ENCODE assay signal across 21 mouse cellular contexts in genomic region chr8:83571791-83572190, GRCm38 (mm10). TPM values are rescaled to one million over a fixed set of nuclear protein-coding genes. Genes with fewer than 3 reads are reported as not detected.
DNase-seq lines count a peak whose midpoint lies in the region; ATAC-seq and TF ChIP-seq lines count a peak whose summit lies in the region.
"Had no signal": no experiment of that assay in that cellular context is flagged by ENCODE, and none has a peak within 500 bp of the region (broad histone marks: within the 10 kb centered on the region; RNA-seq: fewer than 3 reads in every experiment).

No protein-coding gene starts in this region.

- peak overlapping the region; percentile 69 for H3K27ac ChIP-seq in CH12.LX (ENCODE audit: insufficient read depth, low read depth)
- H3K27ac ChIP-seq: embryonic facial prominence, embryonic 12.5 days; forebrain, embryonic 13.5 days; hindbrain, embryonic 15.5 days; kidney, postnatal 0 days; limb, embryonic 15.5 days had no signal

- dilution Hi-C loops in CH12.LX (cut with MboI; ENCODE audit: extremely low pct_ligation_motif_present, extremely low pct_unique_long_range_greater_than_20kb, low sequenced_read_pairs) = no loop called here

- H3K4me3 ChIP-seq in CH12.LX (replicated peaks in 1 of 3; ENCODE audit: low read depth in 2 of 3, low read length in 2 of 3, poor library complexity in 1 of 3) = no peak overlapping the region
- H3K4me3 ChIP-seq: embryonic facial prominence, embryonic 12.5 days; forebrain, embryonic 13.5 days; hindbrain, embryonic 15.5 days; limb, embryonic 15.5 days had no signal

- H3K36me3 ChIP-seq in CH12.LX (replicated peaks in 1 of 2; ENCODE audit: control insufficient read depth in 1 of 2, insufficient read depth in 1 of 2, low read length in 1 of 2) = peaks cover 27 to 67% of the 10 kb centered on the region in 2 experiments

- H3K4me1 ChIP-seq in CH12.LX (ENCODE audit: control insufficient read depth in 1 of 2, insufficient read depth in 2 of 2) = peaks cover 37 to 73% of the 10 kb centered on the region in 2 experiments

- in situ Hi-C loops in CH12.LX (cut with MboI; ENCODE audit: low pct_ligation_motif_present, low pct_unique_long_range_greater_than_20kb, low sequenced_read_pairs) = no loop called here

- TF ChIP-seq POLR2A in CH12.LX (IDR thresholded peaks at IDR 0.05; ENCODE audit: low read depth, low read length) = no peak

- ATAC-seq in monocyte, adult 5-6 weeks (replicated peaks; ENCODE audit: insufficient number of reproducible peaks, low FRiP score, low TSS enrichment, poor library complexity, severe bottlenecking) = no peak
- ATAC-seq: forebrain, embryonic 13.5 days; lung, postnatal 0 days had no signal

- no peak for TF ChIP-seq EP300 in CH12.LX (IDR thresholded peaks at IDR 0.05; ENCODE audit: low read length)

- H3K27me3 ChIP-seq in CH12.LX (replicated peaks) = no peaks in the 10 kb centered on the region
- H3K27me3 ChIP-seq: embryonic facial prominence, embryonic 12.5 days; forebrain, embryonic 13.5 days; hindbrain, embryonic 15.5 days; limb, embryonic 15.5 days had no signal

- no peak for TF ChIP-seq CTCF in CH12.LX (conservative IDR thresholded peaks at IDR 0.05 in 1 of 2, IDR thresholded peaks at IDR 0.05 in 1 of 2; ENCODE audit: low read depth in 2 of 2, low read length in 2 of 2)

- H3K9me3 ChIP-seq in CH12.LX (replicated peaks; ENCODE audit: low read length) = no peaks in the 10 kb centered on the region
- H3K9me3 ChIP-seq: embryonic facial prominence, embryonic 12.5 days; forebrain, embryonic 13.5 days; hindbrain, embryonic 15.5 days; limb, embryonic 15.5 days had no signal

- no peak overlapping the region for H3K9ac ChIP-seq in CH12.LX (ENCODE audit: insufficient read depth, low read depth)
- H3K9ac ChIP-seq: embryonic facial prominence, embryonic 12.5 days; forebrain, embryonic 13.5 days; hindbrain, embryonic 15.5 days; limb, embryonic 15.5 days had no signal

- no peak for TF ChIP-seq RAD21 in CH12.LX (IDR thresholded peaks at IDR 0.05; ENCODE audit: low read depth, low read length)

- peak overlapping the region; percentile 93; the same call in 1 of the 2 replicates for H3K4me2 ChIP-seq in CH12.LX (ENCODE audit: insufficient read depth, low read depth, poor library complexity, severe bottlenecking)
- H3K4me2 ChIP-seq: embryonic facial prominence, embryonic 12.5 days; forebrain, embryonic 13.5 days; hindbrain, embryonic 15.5 days; limb, embryonic 15.5 days had no signal

- peaks cover 32% of the 10 kb centered on the region for H3K79me2 ChIP-seq in CH12.LX (replicated peaks; ENCODE audit: control insufficient read depth, extremely low read depth, insufficient read depth, poor library complexity, severe bottlenecking)

- DNase-seq in cerebellum, adult 11 months = peak; percentile 5
- DNase-seq in cerebellum, postnatal 4 days (ENCODE audit: low spot score in 2 of 2) = no peak
- DNase-seq in kidney, adult 9 months = peak; percentile 3
- DNase-seq in kidney, adult 18-20 months = no peak
- DNase-seq in CH12.LX (ENCODE audit: extremely low read depth) = no peak
- DNase-seq in cerebellum, postnatal 14 days = peak; percentile 7 to 8
- no peak for DNase-seq in ovary, postnatal 14 days (ENCODE audit: low spot score)
- DNase-seq: gastrocnemius, postnatal 14 days; thymus, postnatal 14 days had no signal

TF ChIP-seq in CH12.LX, 34 proteins besides CTCF, POLR2A, EP300 and RAD21:
- TF ChIP-seq TBP (conservative IDR thresholded peaks at IDR 0.05; ENCODE audit: low read depth, low read length) (no peak), USF2 (conservative IDR thresholded peaks at IDR 0.05; ENCODE audit: low read depth, low read length) (no peak), MAZ (IDR thresholded peaks at IDR 0.05; ENCODE audit: low read depth, low read length) (no peak), JUND (conservative IDR thresholded peaks at IDR 0.05; ENCODE audit: low read depth, low read length) (no peak), E2F4 (IDR thresholded peaks at IDR 0.05; ENCODE audit: insufficient replicate concordance, low read depth, low read length) (no peak), HCFC1 (IDR thresholded peaks at IDR 0.05; ENCODE audit: low read depth, low read length) (no peak), UBTF (IDR thresholded peaks at IDR 0.05; ENCODE audit: low read depth, low read length) (no peak), GABPA (IDR thresholded peaks at IDR 0.05; ENCODE audit: insufficient replicate concordance, low read depth, low read length) (no peak), CHD2 (IDR thresholded peaks at IDR 0.05; ENCODE audit: low read length) (no peak), RCOR1 (conservative IDR thresholded peaks at IDR 0.05; ENCODE audit: low read depth, low read length) (no peak)

RNA-seq across cellular contexts. Expression of gene Ndufb7, which starts 5.3 kb away (rescaled TPM):
- total RNA-seq in CH12.LX (2012; rRNA removed) = 316 and 331 TPM in 2 replicates
- total RNA-seq in CH12.LX (2014; rRNA removed) = 213 and 223 TPM in 2 replicates
- polyA plus RNA-seq in CH12.LX (2012; ENCODE audit: insufficient read length, low read depth) = 144 and 202 TPM in 2 replicates
- total RNA-seq in monocyte, adult 5-6 weeks (2017) = 152 to 196 TPM (median 178 TPM) in 3 replicates

RNA-seq across cellular contexts. Expression of gene Tecr, which starts 36.0 kb away (rescaled TPM):
- total RNA-seq in CH12.LX (2012; rRNA removed) = 130 and 171 TPM in 2 replicates
- total RNA-seq in CH12.LX (2014; rRNA removed) = 95.9 and 111 TPM in 2 replicates
- 199 and 209 TPM in 2 replicates for polyA plus RNA-seq in CH12.LX (2012; ENCODE audit: insufficient read length, low read depth)
- total RNA-seq in monocyte, adult 5-6 weeks (2017) = 59.7 to 123 TPM (median 61.4 TPM) in 3 replicates

RNA-seq across cellular contexts. Expression of gene Dnajb1, which starts 36.2 kb away (rescaled TPM):
- total RNA-seq in CH12.LX (2012; rRNA removed) (24.9 and 32.0 TPM in 2 replicates), CH12.LX (2014; rRNA removed) (29.5 and 30.7 TPM in 2 replicates)
- polyA plus RNA-seq in CH12.LX (2012; ENCODE audit: insufficient read length, low read depth) = 30.5 and 30.9 TPM in 2 replicates
- 35.2 to 112 TPM (median 38.5 TPM) in 3 replicates for total RNA-seq in monocyte, adult 5-6 weeks (2017)

RNA-seq across cellular contexts. Expression of gene Olfr370, which starts 36.2 kb away (rescaled TPM):
- total RNA-seq in CH12.LX (2012; rRNA removed) (not detected in 2 replicates), CH12.LX (2014; rRNA removed) (not detected in 2 replicates)
- 0.10 TPM in 1 of 2 replicates, not detected in the other for polyA plus RNA-seq in CH12.LX (2012; ENCODE audit: insufficient read length, low read depth)
- total RNA-seq in monocyte, adult 5-6 weeks (2017) = not detected in 3 replicates
- total RNA-seq: gastrocnemius, postnatal 14 days; left cerebral cortex, adult 18-20 months; megakaryocyte-erythroid progenitor cell, adult 5-6 weeks; MEL had no signal
- polyA plus RNA-seq: C2C12; embryonic facial prominence, embryonic 12.5 days; forebrain, embryonic 13.5 days; heart, embryonic 14.5 days; kidney, postnatal 0 days; limb, embryonic 15.5 days; lung, postnatal 0 days had no signal

Comparison
In these comparisons a context has a peak if more than half of its experiments do, and no peak if none do; other contexts are left out.
1. DNase-seq: peak in cerebellum, adult 11 months (single experiment), kidney, adult 9 months (single experiment) and cerebellum, postnatal 14 days (2 of 2); none in cerebellum, postnatal 4 days (0 of 2), kidney, adult 18-20 months (single experiment), CH12.LX (single experiment) and ovary, postnatal 14 days (single experiment).